Mouse (Mus musculus) neural tube, postnatal 0 days (tissue): Measurements from ENCODE around the gene Stk16. TPM values are rescaled to one million over a fixed set of nuclear protein-coding genes. Genes with fewer than 3 reads are reported as not detected.

Experiments
- microRNA-seq: library from miRNA; unstranded; fragments of <30 nt; microRNA quantifications from one replicate; pipeline ENCODE4, GENCODE M21; 2016
- polyA plus RNA-seq: library from polyadenylated mRNA; unstranded; fragments of >200 nt; fragmentation: Nextera tagmentation; extraction: Ambion mirVana; gene quantifications from 2 replicates; pipeline ENCODE4 v1.2.1, GENCODE M21; 2015

The Stk16 gene
- polyA plus RNA-seq: 118 and 119 TPM in 2 replicates

GRCm38 (mm10) chr1:75210136-75211087 lies at the start of gene Stk16, which contains the start of gene Glb1l:
Gene Stk16 (plus strand): TSS chr1:75210838.
Gene Glb1l (minus strand): TSS chr1:75210813.

DNA sequence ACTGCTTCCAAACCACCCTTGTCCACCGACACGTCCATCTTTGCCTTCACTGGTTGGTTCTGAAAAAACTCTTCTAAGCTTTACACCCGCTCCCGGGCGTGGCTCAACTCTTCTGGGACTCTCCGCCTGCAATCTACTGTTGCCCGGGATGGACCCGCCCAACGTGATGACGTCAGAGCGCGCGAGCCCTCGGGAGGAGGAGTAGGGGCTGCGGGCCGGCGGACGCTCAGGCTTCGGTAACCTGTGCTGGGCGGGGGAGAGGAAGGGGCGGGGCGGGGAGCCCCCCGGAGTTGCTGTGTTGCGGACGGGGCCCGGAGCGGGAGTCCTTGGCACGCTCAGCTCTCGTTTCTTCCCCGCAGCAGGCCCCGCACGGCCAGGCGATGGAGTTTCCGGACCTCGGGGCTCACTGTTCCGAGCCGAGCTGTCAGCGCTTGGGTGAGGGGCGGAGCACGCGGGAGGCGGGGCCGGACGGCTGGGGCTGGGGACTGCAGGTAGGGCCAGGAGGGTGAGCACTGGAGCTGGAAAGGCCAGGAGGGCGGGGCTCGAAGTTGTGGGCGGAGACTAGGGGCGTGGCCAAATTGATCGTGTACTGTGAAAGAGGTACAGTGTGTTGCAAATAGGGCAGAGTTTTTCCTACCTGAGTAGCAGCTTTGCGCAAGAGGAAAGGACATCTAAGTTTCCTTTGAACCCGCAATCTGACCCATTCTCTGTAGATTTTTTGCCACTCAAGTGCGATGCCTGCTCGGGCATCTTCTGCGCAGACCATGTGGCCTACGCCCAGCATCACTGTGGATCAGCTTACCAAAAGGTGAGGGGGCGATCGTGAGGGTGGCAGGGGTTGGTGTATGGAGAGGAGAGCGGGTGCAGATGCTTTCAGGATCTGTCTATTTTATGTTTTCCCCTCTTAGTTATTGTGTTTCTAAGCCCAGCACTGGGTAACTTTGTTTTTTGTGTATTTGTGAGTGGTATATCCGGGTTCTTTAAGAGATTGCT lies 41.9 kb upstream of the Stk16 start, which contains the start of gene Zfand2b:
Gene Zfand2b, plus strand, starts transcription at position 175 of the 993 bp plus-strand sequence.

GRCm38 (mm10) chr1:75180105-75180590 lies 30.5 kb upstream of the Stk16 start, which contains the start of gene Abcb6:
Gene Abcb6 (minus strand): TSS chr1:75180392.

DNA sequence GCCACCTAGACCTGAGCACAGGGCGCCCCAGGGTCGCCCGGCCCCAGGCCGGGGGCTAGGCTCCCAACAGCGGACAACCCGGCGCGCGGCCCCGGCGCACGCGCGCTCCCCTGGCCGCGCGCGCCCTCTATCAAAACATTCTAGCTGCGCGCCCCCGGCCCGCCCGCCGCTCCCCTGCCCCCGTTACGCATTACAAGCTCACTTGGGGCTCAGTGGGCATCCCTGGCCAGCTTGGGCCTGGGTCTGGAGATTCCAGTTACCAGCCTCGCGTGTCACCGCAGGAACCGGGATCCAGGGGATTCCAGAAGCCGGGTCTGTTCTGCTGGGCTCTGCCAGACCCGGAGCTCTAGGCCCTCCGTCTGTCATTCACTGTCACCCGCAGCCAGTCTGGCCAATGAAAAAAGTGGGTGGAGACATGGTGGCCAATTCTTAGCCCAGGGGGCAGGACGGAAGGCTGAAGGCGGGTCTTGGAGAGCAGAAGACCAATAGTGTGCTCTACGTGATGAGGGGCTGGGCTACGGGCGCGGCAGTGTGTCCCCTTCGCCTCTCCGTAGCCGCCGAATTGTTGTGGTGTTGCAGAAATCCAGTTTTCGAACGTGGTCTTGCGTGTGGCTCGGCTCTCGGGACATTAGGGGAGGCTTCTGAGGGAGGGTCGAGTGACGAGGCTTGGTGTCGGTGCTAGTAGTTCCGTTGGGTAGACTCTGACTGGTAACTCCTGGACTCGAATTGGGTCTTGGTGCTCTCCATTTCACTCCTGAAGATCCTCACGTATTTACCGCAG lies 18.8 kb upstream of the Stk16 start, which contains the start of the genes Ankzf1 and Atg9a:
Gene Ankzf1, plus strand, starts transcription at position 530 of the 781 bp plus-strand sequence.
Gene Atg9a, minus strand, starts transcription at position 575 of the 781 bp plus-strand sequence.

GRCm38 (mm10) chr1:75219531-75219930 lies 8.9 kb downstream of the Stk16 start, which contains the start of gene Tuba4a:
Gene Tuba4a (minus strand): TSS chr1:75219865.

GRCm38 (mm10) chr1:75231664-75232152 lies 21.1 kb downstream of the Stk16 start, which contains the start of gene A630095N17Rik:
Gene A630095N17Rik (minus strand): TSS chr1:75232102.

GRCm38 (mm10) chr1:75236117-75237050 lies 25.7 kb downstream of the Stk16 start, which contains the start of gene Dnajb2:
Gene Dnajb2 (plus strand): TSS chr1:75236406.

GRCm38 (mm10) chr1:75264091-75264880 lies 53.6 kb downstream of the Stk16 start, which contains the start of gene Ptprn:
Gene Ptprn (minus strand): TSS chr1:75264502.

Small RNA genes lying within 50 kb of the gene (microRNA-seq; reads per million reads assigned to microRNA genes)
- gene Gm27943: not detected

Other genes starting within 250 kb of the Stk16 start
- gene Nhej1, start 85.6 kb upstream of the Stk16 start, polyA plus RNA-seq: 4.5 and 4.7 TPM in 2 replicates
- gene Slc23a3, start 76.9 kb upstream of the Stk16 start, polyA plus RNA-seq: not detected in 2 replicates
- 32.1 and 35.5 TPM in 2 replicates for gene Cnppd1, start 68.1 kb upstream of the Stk16 start, polyA plus RNA-seq
- gene Retreg2, start 68.1 kb upstream of the Stk16 start, polyA plus RNA-seq: 148 and 155 TPM in 2 replicates
- 37.1 and 39.3 TPM in 2 replicates for gene Zfand2b, start 42.2 kb upstream of the Stk16 start, polyA plus RNA-seq
- gene Abcb6, start 30.4 kb upstream of the Stk16 start, polyA plus RNA-seq: 44.3 and 44.7 TPM in 2 replicates
- gene Ankzf1, start 18.7 kb upstream of the Stk16 start, polyA plus RNA-seq: 19.4 and 20.2 TPM in 2 replicates
- 66.7 and 73.9 TPM in 2 replicates for gene Atg9a, start 18.6 kb upstream of the Stk16 start, polyA plus RNA-seq
- 11.7 and 17.5 TPM in 2 replicates for gene Glb1l, start within 50 bp of the Stk16 start, polyA plus RNA-seq
- gene Tuba4a, start 9.0 kb downstream of the Stk16 start, polyA plus RNA-seq: 200 and 210 TPM in 2 replicates
- gene A630095N17Rik, start 21.3 kb downstream of the Stk16 start, polyA plus RNA-seq: 0.34 and 0.51 TPM in 2 replicates
- gene Dnajb2, start 25.6 kb downstream of the Stk16 start, polyA plus RNA-seq: 72.4 and 86.4 TPM in 2 replicates
- gene Ptprn, start 53.7 kb downstream of the Stk16 start, polyA plus RNA-seq: 51.2 and 57.2 TPM in 2 replicates
- 505 and 560 TPM in 2 replicates for gene Resp18, start 67.6 kb downstream of the Stk16 start, polyA plus RNA-seq
- 125 and 134 TPM in 2 replicates for gene Dnpep, start 107.2 kb downstream of the Stk16 start, polyA plus RNA-seq
- 2.2 and 2.5 TPM in 2 replicates for gene Des, start 149.5 kb downstream of the Stk16 start, polyA plus RNA-seq
- 21.1 and 25.5 TPM in 2 replicates for gene Speg, start 164.5 kb downstream of the Stk16 start, polyA plus RNA-seq
- 60.4 and 69.0 TPM in 2 replicates for gene Gmppa, start 225.1 kb downstream of the Stk16 start, polyA plus RNA-seq
- 29.7 and 33.4 TPM in 2 replicates for gene Asic4, start 239.6 kb downstream of the Stk16 start, polyA plus RNA-seq